In the genomic region with DNA sequence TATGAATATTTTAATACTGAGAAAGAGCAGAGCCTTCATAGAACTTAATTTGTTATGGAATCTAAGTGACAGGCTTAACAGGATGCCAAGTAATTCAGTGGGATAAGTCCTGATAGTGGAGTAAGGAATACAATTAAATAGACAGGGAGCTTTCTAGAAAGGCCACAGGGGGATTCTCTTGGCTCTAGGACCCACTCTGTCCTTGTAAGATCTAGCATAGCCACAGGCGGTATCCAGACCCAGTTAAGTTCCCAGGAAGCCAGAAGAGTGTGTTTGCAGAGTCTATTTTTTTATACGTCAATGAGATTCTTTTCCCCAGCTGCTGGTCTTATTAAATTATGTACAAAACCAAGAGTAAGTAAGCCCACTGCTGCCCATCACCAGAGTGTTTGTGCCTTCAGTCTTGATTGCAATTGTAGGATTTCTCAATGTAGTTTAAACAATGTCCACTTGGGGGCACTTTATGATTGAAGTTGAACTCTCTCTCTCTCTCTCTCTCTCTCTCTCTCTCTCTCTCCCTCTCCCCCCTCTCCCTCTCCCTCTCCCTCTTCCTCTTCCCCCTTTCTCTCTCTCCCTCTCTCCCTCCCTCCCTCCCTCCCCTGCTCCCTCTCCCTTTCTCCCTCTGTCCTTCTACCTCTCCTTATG, we compare ENCODE assay signal across 10 mouse cellular contexts. TPM values are rescaled to one million over a fixed set of nuclear protein-coding genes. Genes with fewer than 3 reads are reported as not detected.
DNase-seq lines count a peak whose midpoint lies in the region; ATAC-seq and TF ChIP-seq lines count a peak whose summit lies in the region.
"Had no signal": no experiment of that assay in that cellular context is flagged by ENCODE, and none has a peak within 500 bp of the region (broad histone marks: within the 10 kb centered on the region; RNA-seq: fewer than 3 reads in every experiment).

No protein-coding gene starts in this region.

- TF ChIP-seq POLR2A in lung, adult 2 months (IDR thresholded peaks at IDR 0.05; ENCODE audit: borderline replicate concordance, extremely low read depth, low read depth, low read length) = no peak

- peak; percentile 85 for DNase-seq in forebrain, embryonic 14.5 days (ENCODE audit: low spot score)
- DNase-seq in forebrain, embryonic 10.5 days (ENCODE audit: extremely low spot score, low spot score) = no peak
- peak; percentile 80 for DNase-seq in lung, embryonic 14.5 days
- DNase-seq in lung, adult 2 months = no peak
- DNase-seq in embryonic facial prominence, embryonic 14.5 days (ENCODE audit: low spot score) = peak; percentile 45
- peak; percentile 83 for DNase-seq in retina, postnatal 1 day
- no peak for DNase-seq in thymus, postnatal 10 days (ENCODE audit: low spot score in 2 of 2)
- DNase-seq: kidney, postnatal 4 days had no signal

- H3K27ac ChIP-seq in forebrain, embryonic 14.5 days (ENCODE audit: low read depth, low read length) = no peak overlapping the region
- H3K27ac ChIP-seq in forebrain, embryonic 10.5 days = no peak overlapping the region
- no peak overlapping the region for H3K27ac ChIP-seq in lung, embryonic 14.5 days (ENCODE audit: low read depth)
- no peak overlapping the region for H3K27ac ChIP-seq in embryonic facial prominence, embryonic 14.5 days (replicated peaks; ENCODE audit: low read depth, low read length)
- H3K27ac ChIP-seq: liver, embryonic 14.5 days had no signal

- TF ChIP-seq CTCF in lung, embryonic 14.5 days (IDR thresholded peaks at IDR 0.05; ENCODE audit: low read depth) = peak; percentile 52
- no peak for TF ChIP-seq CTCF in lung, adult 2 months (IDR thresholded peaks at IDR 0.05; ENCODE audit: insufficient read depth, low read length)

- WGBS in forebrain, embryonic 14.5 days = 59% methylated on average over 2 of the region's 2 CpGs
- 69% methylated on average over 2 of the region's 2 CpGs for WGBS in forebrain, embryonic 10.5 days
- 57% methylated on average over 2 of the region's 2 CpGs for WGBS in lung, embryonic 14.5 days
- WGBS in lung, adult 2 months = 61% methylated on average over 2 of the region's 2 CpGs
- WGBS in embryonic facial prominence, embryonic 14.5 days = 70% methylated on average over 2 of the region's 2 CpGs

- H3K4me3 ChIP-seq in forebrain, embryonic 14.5 days (ENCODE audit: low read depth, low read length) = no peak overlapping the region
- H3K4me3 ChIP-seq in forebrain, embryonic 10.5 days = no peak overlapping the region
- no peak overlapping the region for H3K4me3 ChIP-seq in lung, embryonic 14.5 days (ENCODE audit: low read depth, low read length)
- H3K4me3 ChIP-seq in lung, adult 2 months (replicated peaks; ENCODE audit: extremely low read depth, low read depth, low read length) = no peak overlapping the region
- H3K4me3 ChIP-seq in embryonic facial prominence, embryonic 14.5 days (ENCODE audit: low read depth, low read length) = no peak overlapping the region

- H3K4me2 ChIP-seq in forebrain, embryonic 14.5 days (ENCODE audit: low read length) = no peak overlapping the region
- no peak overlapping the region for H3K4me2 ChIP-seq in lung, embryonic 14.5 days
- no peak overlapping the region for H3K4me2 ChIP-seq in embryonic facial prominence, embryonic 14.5 days (ENCODE audit: low read depth, low read length)

- peak; percentile 57; the same call in 1 of the 2 replicates for ATAC-seq in forebrain, embryonic 14.5 days
- no peak for ATAC-seq in lung, embryonic 14.5 days (ENCODE audit: insufficient read depth)
- ATAC-seq in embryonic facial prominence, embryonic 14.5 days (ENCODE audit: low read depth) = no peak
- ATAC-seq in megakaryocyte, adult 5-6 weeks (ENCODE audit: poor library complexity, severe bottlenecking) = no peak

- no peak overlapping the region for H3K9ac ChIP-seq in forebrain, embryonic 14.5 days (ENCODE audit: low read length)
- H3K9ac ChIP-seq in lung, embryonic 14.5 days = no peak overlapping the region
- H3K9ac ChIP-seq in embryonic facial prominence, embryonic 14.5 days (ENCODE audit: low read depth, low read length) = no peak overlapping the region
- H3K9ac ChIP-seq: liver, embryonic 14.5 days had no signal

- no peaks in the 10 kb centered on the region for H3K27me3 ChIP-seq in forebrain, embryonic 14.5 days (replicated peaks; ENCODE audit: control insufficient read depth, insufficient read depth, low read length)
- 0 out of 2 replicates have a peak, but pooled peaks cover 5% of the 10 kb centered on the region for H3K27me3 ChIP-seq in forebrain, embryonic 10.5 days (ENCODE audit: poor library complexity, severe bottlenecking)
- H3K27me3 ChIP-seq in lung, embryonic 14.5 days (ENCODE audit: insufficient read depth, low read length) = no peaks in the 10 kb centered on the region
- no peaks in the 10 kb centered on the region; the same call in 1 of the 2 replicates for H3K27me3 ChIP-seq in embryonic facial prominence, embryonic 14.5 days (replicated peaks; ENCODE audit: control insufficient read depth, insufficient read depth, low read length)

- H3K9me3 ChIP-seq in forebrain, embryonic 14.5 days (replicated peaks; ENCODE audit: control insufficient read depth, low read length) = no peaks in the 10 kb centered on the region
- no peaks in the 10 kb centered on the region for H3K9me3 ChIP-seq in forebrain, embryonic 10.5 days
- no peaks in the 10 kb centered on the region for H3K9me3 ChIP-seq in lung, embryonic 14.5 days (ENCODE audit: low read depth, low read length)
- no peaks in the 10 kb centered on the region for H3K9me3 ChIP-seq in embryonic facial prominence, embryonic 14.5 days (ENCODE audit: control insufficient read depth, low read length)

- H3K4me1 ChIP-seq in forebrain, embryonic 14.5 days (ENCODE audit: control insufficient read depth, insufficient read depth, low read length) = no peaks in the 10 kb centered on the region
- 0 out of 2 replicates have a peak, but pooled peaks cover 3% of the 10 kb centered on the region for H3K4me1 ChIP-seq in forebrain, embryonic 10.5 days
- no peaks in the 10 kb centered on the region for H3K4me1 ChIP-seq in lung, embryonic 14.5 days (ENCODE audit: insufficient read depth)
- H3K4me1 ChIP-seq in lung, adult 2 months (ENCODE audit: control insufficient read depth, insufficient read depth, low read length) = no peaks in the 10 kb centered on the region
- no peaks in the 10 kb centered on the region for H3K4me1 ChIP-seq in embryonic facial prominence, embryonic 14.5 days (ENCODE audit: control insufficient read depth, insufficient read depth, low read length)

- H3K36me3 ChIP-seq in forebrain, embryonic 14.5 days (ENCODE audit: control insufficient read depth, insufficient read depth, low read length) = no peaks in the 10 kb centered on the region
- H3K36me3 ChIP-seq in forebrain, embryonic 10.5 days (replicated peaks) = no peaks in the 10 kb centered on the region
- no peaks in the 10 kb centered on the region for H3K36me3 ChIP-seq in lung, embryonic 14.5 days (ENCODE audit: insufficient read depth)
- H3K36me3 ChIP-seq in embryonic facial prominence, embryonic 14.5 days (ENCODE audit: control insufficient read depth, insufficient read depth, low read length) = no peaks in the 10 kb centered on the region

RNA-seq across cellular contexts. Expression of gene Them7, which starts 32.4 kb away (rescaled TPM):
- polyA plus RNA-seq in forebrain, embryonic 14.5 days (2014; fragmentation: Nextera tagmentation; extraction: Ambion mirVana) = not detected in 2 replicates
- 0.55 and 0.86 TPM in 2 replicates for polyA plus RNA-seq in forebrain, embryonic 10.5 days (2016; fragmentation: Nextera tagmentation; extraction: Ambion mirVana)
- 0.16 and 0.18 TPM in 2 replicates for polyA plus RNA-seq in lung, embryonic 14.5 days (2014; fragmentation: Nextera tagmentation; extraction: Ambion mirVana)
- polyA plus RNA-seq in lung, adult 2 months (2012; rRNA removed) = 0.19 TPM in 1 of 2 replicates, not detected in the other
- polyA plus RNA-seq in embryonic facial prominence, embryonic 14.5 days (2014; fragmentation: Nextera tagmentation; extraction: Ambion mirVana) = 0.21 and 0.35 TPM in 2 replicates
- total RNA-seq in megakaryocyte, adult 5-6 weeks (2015) = 0.65 TPM in 1 of 2 replicates, not detected in the other
- 0.81 TPM in 1 of 2 replicates, not detected in the other for total RNA-seq in megakaryocyte, adult 5-6 weeks (2017)

Comparison
In these comparisons a context has a peak if more than half of its experiments do, and no peak if none do; other contexts are left out.
1. DNase-seq: peak in forebrain, embryonic 14.5 days (single experiment), lung, embryonic 14.5 days (single experiment), embryonic facial prominence, embryonic 14.5 days (single experiment) and retina, postnatal 1 day (single experiment); none in forebrain, embryonic 10.5 days (single experiment), lung, adult 2 months (single experiment) and thymus, postnatal 10 days (0 of 2).